Mouse (Mus musculus): Measurements from ENCODE around the gene Eepd1.

Eepd1 gene

DNA sequence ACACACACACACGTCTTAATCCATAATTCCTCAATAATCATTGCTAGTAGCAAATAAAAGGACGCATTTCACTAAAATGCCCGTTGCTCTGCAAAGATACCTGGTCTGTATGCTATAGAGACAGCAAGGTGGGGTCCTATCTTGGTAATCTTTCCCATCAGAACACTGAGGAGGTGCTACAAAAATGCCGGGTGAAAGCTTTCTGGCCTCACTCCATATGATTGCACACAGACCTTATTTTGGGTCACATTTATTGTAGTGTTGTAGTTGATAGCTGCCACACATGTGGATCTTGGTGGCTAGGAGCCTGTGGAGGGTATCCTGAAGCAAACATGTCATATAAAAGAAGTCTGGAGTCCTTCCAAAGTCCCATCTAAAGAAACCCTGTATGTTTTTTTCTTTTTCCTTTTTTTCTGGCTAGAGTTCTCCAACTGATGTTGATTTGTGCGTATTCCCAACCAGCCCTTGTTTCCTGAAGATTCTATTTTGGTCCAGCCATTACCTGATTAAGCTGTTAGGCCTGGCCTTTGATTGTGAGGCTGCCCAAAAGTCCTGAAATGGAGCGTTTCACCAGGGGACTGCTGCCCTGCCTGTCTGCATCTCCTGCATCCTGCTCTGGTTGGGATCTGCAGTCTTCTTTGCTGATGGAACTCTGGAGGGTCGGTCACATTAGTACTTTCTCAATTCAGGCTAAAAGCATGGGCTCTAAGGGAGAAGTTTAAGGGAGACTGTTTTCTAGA, 8.0 kb downstream of the Eepd1 start:
- no peak for DNase-seq (ENCODE audit: low spot score in 2 of 2)

DNA sequence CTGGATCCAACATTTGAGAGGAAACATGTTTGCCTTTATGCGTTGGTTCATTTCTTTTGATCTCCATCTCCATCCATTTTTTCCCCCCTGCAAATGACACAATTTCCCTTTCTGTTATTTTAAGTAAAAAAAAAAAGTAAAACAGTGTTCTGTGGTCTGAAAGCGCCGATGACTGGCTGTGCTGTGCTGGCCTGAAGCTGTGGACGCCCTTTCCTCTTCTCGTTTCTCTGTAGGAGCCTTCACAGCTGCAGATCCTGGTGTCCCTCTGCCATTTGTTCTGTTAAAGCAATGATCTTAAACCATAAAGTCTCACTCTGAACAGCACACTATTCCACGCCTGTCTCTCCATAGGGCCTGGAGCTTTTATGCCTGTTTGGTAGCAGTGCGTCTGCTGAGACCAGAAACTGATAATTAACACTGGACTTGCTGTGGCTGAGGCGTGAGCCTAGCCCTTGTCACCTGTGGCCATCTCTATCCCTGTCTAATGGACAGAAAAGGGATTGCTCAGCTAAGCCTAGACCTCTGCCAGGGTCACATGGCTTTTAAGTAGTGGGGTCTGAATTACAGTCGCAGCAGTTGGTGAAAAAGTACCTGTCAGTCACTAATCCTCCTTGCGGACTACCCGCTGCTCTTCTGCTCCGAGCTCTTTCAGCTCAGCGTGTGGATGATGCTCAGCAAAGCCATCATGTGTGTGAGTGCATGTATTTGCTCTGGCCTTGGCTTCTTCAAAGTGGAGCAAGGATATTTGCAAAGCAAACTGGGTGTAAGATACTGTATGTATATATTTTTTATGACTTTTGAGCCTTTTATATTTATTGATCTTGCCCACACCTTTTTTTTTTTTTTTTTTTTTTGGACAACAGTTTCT, 9.2 kb downstream of the Eepd1 start:
- DNase-seq (ENCODE audit: low spot score in 2 of 2): no peak

DNA sequence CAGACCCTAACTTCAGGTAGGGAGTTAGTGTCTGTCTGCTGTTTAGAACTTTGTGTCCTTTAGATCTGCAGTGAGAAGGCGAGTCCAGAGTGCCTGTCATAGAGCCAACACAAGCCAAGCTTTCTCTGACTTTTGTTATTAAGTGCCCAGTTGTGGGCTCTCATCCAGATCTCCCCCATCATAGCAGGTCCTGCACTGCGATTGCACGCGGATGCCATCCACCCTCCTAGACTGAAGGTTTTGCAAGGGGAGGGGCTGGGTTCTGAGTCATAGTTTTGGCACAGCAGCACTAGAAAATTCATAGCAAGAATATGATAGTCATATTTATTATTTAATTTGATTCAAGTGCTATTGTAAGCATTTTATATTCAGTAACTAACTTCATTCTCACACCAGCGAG, 12.6 kb downstream of the Eepd1 start:
- DNase-seq (ENCODE audit: low spot score in 2 of 2): peak in 1 of 2 experiments; percentile 49

DNA sequence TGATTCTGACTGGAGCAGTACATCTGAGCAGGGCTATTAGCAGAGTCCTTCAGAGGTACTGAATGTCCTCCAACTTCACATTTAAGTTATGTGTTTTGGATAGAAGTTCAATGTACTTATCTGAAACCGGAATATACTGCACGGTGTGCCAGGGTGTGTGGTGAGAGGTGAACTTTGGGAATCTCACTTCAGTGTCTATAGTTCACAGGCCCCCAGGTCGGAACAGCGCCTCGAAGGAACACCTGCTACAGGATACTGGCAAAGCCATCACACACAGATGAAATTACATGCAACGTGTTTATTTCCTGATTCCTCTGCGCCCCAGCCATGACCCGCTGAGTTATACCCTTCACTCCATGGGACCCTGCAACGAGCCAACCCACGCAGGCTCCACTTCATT, 14.3 kb downstream of the Eepd1 start:
- no peak for DNase-seq (ENCODE audit: low spot score in 2 of 2)

DNA sequence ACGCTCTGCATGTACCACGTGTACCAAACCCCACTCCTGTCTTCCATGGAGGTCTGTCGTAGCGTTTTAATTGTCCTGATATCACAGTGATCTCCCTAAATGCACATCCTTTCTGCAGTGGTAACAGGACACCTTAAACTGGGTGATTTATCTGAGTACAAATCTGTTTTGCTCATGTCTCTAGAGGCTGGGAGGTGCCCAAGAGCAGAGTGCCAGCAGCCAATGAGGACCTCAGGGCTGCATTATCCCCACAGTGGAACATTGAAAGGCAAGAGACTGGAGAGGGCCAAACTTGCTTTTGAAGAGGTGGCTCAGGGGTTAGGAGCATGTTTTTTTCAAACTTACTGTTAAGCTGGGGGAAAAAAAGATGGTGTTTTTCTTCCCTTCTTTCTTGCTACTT, 14.8 kb downstream of the Eepd1 start:
- no peak for DNase-seq (ENCODE audit: low spot score in 2 of 2)

DNA sequence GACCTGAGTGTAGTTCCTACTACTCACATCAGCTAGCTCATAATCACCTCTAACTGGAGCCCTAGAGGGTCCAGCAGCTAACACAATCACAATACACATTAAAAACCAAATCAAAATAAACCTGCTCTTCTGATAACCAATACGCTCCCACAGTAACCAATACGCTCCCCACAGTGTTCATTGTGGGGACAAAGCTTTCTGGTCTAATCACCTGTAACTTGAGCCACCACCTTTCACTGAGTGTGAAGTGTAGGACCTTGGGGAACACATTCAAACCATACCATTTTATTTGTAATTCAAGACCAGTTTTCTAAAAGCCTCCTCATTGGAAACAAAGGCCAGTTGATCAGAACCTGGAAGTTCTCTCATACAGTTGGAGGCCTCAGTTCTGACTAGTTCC, 15.4 kb downstream of the Eepd1 start:
- no peak for DNase-seq (ENCODE audit: low spot score in 2 of 2)

DNA sequence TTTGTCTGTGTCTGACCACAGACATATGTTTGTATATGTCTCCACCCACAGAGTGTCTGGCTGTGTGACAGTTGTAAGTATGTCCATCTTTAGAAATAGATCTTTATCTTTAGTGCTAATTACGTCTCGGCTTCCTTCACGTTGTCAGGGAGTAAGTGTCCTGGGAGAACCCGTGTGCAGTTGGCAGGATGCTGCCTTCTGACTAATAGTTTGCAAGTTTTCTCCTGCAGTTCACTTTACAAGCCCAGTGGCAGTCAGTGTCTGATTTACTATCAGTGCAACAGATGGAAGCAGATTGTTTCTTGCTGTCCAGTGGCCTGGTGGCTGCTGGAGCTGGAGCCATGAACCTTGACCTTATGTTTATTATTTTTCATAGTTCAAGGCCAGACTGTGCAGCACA, 17.4 kb downstream of the Eepd1 start:
- DNase-seq (ENCODE audit: low spot score in 2 of 2): no peak

DNA sequence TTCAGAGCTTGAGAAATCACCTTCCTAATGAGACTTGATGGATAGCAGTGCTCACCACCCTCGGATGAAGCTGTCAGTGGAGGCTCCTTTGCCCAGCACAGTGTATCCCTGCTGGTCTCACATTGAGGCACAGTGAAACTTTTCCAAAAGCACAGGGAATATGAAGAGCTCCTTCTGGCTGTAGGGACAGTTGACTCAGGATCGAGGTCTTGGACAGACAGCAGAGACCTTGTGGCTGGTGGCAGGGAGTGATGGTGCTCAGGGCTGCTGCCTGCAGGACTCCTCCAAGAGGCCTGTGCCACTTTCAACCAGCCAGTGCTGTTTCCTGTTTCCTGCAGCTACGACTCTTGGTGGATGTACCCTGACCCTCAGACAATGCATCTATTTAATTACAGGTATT, 18.0 kb downstream of the Eepd1 start:
- DNase-seq (ENCODE audit: low spot score in 2 of 2): no peak

DNA sequence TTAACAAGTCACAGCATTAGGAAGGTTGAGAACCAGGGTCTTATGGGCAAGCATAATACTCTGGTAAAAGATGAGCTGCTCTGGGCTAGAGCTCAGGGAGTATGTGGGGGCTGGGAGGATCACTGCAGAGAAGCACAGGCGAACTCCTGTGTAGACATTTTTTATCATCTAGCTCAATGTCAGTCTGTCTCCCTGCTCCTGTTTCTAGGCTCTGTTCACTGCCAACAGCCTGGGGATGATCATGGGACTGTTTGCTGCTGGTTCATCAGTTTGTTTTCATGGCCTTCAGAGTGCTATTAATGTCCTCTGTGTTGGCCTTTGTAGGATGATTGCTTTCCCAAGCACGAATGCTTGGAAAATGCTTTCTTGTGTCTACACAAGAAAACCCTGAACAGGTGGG, 18.7 kb downstream of the Eepd1 start:
- no peak for DNase-seq (ENCODE audit: low spot score in 2 of 2)

DNA sequence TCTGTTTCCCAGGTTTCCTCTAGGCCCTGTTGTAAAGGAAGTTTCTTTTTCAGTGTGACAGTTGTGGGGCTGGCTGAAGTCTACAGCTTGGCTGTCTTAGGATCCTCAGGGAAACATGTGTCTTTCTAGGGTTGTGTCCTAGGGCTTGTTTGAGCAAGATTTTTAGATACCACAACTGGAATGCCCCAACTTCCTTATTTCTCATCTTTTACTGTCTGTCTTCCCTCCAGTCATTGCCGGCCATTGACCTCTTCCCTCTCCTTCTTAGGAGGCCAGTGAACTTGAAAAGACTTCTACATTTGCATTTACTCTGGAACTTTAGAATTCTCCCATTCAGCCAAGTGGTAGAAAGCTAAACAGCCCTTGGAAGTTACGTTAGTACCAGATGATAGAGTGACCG, 27.5 kb downstream of the Eepd1 start:
- DNase-seq (ENCODE audit: low spot score in 2 of 2): no peak

DNA sequence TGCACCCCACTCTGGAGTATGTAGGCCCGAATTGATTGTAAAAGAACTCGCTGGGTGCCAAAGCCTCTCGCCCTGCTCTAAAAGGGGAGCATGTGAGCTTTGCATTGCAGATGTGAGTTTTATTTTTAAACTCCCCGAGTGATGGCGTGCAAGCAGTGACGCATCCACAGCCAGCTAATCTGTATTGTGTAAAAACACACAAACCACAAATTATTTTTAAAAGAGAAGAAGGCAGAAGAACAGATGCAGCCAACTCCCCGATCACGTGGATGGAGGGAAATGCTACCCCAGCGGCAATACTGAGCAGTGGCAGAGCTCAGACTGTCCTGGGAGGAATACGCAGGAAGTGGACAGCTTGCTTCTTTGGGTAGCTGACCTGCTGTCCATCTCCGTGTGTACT, 29.2 kb downstream of the Eepd1 start:
- DNase-seq (ENCODE audit: low spot score in 2 of 2): no peak

DNA sequence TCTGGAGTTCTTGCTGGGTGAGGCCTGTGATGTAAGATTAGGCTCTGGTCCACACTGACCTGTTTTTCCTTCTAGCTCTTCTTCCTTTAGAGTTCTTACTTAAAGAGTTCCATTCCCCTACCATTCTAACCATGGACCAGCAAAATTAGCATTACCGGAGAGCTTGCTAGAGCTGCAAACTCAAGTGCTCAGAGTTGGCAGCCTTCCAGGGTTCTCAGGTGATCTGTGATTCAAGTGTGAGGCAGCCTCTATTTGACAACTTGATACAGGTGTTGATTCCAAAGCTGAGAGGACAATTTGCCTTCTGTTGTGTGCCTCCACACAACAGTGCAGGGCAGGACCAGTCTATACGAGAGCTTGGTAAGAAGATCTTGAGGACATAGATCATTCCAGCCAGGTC, 31.7 kb downstream of the Eepd1 start:
- DNase-seq (ENCODE audit: low spot score in 2 of 2): no peak

DNA sequence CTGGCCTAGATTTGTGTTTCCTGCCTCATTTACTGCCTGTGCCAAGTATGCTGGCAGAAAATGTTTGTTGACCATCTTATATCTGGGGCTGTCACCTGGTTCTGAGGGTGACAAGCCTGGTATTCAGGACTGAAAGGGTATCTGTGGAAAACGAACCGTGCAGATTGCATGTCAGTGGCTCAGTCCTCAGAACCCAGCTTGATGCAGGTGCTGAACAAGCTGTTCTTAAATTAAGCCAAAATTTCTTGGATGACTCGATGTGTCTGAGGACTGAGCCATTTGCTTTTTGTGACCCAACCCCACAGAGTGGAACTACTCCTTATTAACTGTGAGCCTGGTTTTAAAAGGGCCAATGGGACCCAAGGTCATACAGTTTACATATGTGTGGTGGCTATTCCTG, 32.2 kb downstream of the Eepd1 start:
- no peak for DNase-seq (ENCODE audit: low spot score in 2 of 2)

DNA sequence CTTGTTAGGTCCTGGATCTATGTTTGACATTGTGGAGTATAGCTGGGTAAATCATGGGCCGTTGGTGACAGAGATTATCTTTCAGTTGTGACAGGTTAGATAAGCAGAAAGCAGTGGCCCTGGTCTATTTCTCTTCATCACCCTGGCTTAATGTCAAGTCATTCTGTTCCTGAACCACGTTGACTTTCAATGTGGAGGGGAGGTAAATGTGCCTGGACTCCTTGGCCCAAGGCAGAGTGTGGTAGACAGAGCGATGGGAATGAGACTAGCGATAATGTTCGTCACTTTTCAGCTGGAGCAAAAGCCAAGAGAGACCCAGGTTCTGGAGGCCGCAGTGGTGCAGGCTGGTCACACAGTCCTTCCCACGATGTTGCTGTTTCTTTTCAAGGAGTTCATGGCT, 35.3 kb downstream of the Eepd1 start:
- DNase-seq (ENCODE audit: low spot score in 2 of 2): no peak

DNA sequence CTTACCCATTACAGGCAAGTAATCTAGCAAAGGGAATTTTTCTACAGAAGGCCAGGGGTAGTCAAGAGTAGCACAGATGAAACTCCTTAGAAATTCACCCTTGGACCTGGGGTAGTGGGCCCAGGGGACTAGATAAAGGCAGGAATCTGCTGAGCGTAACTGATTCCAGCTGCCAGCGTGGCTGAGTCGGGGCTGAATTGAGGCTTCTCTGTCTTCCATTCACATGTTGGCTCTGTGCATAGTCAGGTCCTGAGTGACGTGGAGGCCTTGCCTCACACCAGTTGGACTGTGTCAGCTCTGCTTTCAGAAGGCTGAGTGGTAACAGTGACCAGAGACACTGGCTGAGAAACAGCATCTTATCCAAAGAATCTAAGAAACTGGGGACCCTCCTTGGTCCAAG, 36.6 kb downstream of the Eepd1 start:
- no peak for DNase-seq (ENCODE audit: low spot score in 2 of 2)

DNA sequence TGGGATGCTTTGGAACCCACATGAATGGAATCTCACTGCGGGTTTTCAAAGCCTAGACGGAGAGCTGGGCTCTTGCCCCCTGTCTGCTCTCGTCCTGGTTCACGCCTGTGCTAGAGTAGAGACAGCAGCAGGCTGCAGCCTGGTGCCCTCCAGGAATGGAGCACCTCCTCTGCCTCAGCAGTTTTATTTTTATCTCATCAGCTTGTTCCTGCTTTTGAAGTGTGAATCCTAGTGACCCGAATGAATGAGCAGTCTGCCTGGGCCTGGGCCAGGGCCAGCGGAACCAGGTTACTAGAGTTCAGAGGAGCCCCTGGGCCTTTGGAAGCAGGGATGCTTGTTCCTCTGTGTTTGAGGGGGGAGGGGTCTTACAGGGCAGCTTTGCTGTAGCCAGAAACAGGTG, 37.8 kb downstream of the Eepd1 start:
- no peak for DNase-seq (ENCODE audit: low spot score in 2 of 2)

DNA sequence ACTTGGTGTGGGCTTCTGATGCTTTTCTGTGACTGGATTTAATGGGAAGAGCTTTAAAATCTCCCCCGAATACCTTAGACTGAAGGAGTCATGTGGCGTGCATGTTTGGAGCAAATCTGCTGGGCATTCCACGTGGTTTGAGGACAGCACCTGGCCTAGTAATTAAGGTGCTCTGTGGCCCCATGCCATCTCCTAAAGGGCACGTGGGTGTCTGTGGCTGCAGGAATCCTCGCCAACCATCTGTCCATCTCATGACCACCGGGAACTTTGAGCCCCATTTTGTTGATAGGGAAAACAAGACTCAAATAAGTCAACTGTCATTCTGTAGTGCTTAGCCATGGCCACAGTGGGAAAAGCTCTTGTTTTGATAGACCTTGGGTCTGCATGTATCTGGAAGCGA, 39.5 kb downstream of the Eepd1 start:
- no peak for DNase-seq (ENCODE audit: low spot score in 2 of 2)

DNA sequence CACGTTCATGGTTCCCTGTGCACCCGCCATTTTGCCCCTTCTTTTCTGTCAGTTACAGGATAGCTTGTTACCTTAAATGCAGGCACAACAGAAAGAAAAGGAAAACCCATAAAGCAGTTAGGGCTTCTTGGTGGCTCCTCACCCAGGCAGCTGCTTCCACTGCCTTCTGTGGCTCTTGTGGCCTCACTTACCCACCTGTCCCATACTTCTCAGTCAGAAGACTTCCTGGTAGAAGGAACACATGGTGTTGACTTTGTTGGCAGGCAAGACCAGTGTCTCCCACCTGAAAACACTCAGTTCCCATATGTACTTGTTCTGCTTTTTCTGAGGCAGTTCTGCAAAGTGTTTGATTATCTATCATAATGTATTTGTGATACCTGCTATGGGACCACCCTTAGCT, 40.5 kb downstream of the Eepd1 start:
- DNase-seq (ENCODE audit: low spot score in 2 of 2): no peak

DNA sequence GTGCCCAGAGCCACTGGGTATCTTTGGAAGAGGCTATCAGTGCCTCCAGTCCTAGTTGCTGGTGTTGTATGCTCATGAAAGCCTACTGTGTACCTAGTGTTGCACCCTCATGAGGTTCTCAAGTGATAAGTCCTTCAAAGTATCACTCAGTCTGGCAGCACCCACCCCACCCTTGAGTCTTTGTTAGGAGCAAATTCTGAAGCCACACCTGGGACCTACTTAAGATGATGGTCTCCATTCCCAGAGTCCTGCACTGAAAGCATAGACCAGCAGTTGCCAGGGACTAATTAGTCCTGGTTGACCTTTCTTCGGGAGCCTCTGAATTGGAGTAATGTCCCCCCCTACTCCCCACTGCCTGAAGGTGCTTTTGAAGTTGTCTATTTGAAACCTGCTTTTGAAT, 45.2 kb downstream of the Eepd1 start:
- no peak for DNase-seq (ENCODE audit: low spot score in 2 of 2)

DNA sequence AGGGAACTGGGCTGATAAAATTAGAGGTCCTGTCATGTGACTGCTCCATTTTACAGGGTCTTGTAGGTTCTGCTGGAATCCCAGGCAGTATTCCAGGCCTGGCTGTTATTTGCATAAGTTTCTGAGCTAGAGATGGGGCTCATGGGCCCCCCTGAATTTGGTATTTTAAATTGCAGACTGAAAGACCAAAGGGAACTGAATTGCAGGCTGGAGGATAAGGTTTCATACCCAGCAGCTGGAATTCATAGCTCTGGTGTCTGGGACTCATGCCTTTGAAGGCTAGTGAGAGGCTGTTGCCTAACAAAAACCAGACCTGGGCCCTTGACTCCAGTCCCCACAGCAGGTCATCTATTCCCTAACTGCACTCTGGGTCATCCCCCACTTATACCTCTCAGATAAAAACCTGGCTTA, 45.6 kb downstream of the Eepd1 start:
- DNase-seq (ENCODE audit: low spot score in 2 of 2): no peak

DNA sequence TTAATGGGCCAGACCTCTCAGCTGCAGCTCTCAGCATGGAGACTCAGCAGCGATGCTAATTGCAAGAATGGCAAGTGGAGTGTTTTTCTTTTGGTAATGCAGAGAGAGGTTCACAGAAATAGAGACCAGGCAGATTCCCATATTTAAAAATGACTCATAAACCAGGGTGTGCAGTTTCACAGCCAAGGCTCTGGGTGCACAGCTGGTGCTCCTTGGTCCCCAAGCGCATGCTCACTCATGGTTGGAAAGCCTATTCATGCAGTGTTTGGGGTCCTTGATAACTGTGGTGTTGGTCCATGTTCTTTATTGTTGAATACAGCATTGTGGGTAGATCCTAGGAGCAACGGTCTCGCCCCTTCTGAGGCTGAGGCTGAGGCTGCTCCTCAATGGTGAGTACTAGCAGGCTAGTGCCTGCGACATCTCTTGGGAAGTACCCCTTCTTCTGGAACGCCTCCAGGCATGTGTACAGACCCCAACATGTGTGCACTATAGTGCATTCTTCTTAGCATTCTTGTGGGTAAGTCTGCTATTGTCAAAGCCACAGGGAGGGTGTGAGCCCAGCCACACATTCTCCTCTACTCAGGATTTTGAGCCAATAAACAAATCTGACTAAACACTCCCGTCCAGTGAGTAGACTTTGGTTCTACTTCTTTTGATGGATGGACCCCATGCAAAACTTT, 46.2 kb downstream of the Eepd1 start:
- no peak for DNase-seq (ENCODE audit: low spot score in 2 of 2)

DNA sequence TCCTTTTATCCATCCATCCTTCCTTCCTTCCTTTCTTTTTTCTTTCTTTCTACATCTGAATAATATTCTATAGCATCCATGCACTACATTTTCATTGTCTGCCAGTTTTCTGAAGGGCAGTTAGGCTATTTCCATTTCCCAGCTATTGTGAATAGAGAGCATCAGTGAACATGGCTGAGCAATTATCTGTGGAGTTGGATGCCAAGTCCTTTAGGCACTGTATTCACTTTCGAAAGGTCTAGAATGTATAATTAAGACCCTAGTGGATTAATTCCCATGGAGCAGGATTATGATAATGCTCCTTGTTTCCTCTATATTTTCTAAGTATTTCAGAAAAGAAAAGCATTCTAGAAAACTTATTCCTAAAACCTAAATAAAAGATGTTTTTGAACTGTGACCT, 50.3 kb downstream of the Eepd1 start:
- DNase-seq (ENCODE audit: low spot score in 2 of 2): no peak

DNA sequence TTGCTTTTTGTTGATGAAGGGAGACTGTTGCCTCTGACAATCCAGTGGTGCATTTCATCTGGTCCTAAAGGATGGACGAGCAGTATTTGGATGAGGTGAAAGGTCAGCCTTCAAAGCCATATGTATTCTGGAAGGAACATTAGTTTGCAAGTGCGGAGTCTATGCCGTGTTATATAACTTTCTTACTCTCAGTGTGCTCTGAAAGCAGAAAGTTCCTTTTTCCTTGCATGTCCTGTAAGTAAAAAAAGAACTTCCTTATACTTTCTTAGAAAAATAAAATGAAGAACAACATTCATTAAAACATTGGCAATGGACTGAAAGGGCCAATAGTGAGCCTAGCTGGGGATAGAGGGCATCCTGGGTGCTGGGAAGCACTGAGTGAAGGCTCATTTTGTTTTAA, 50.8 kb downstream of the Eepd1 start:
- no peak for DNase-seq (ENCODE audit: low spot score in 2 of 2)
